Mouse (Mus musculus) limb, embryonic 10.5 days (tissue): ENCODE results near the gene Arrdc1. TPM values are rescaled to one million over a fixed set of nuclear protein-coding genes. Genes with fewer than 3 reads are reported as not detected.
"Not testable (repeated sequence)": the region's sequence is repeated elsewhere in the genome, so short reads cannot be mapped to it uniquely, and the experiment has no call there.

ENCODE experiments used
- DNase-seq: peaks from one replicate; pipeline ENCODE4 v3.0.0-alpha.2; 2017; ENCODE audit warnings: low spot score
- H3K27ac ChIP-seq: fragments of 300-500 bp; sonication (generic); 2 replicates; pipeline ENCODE4 v1.5.1; 2016; ENCODE audit warnings: mild to moderate bottlenecking
- H3K27me3 ChIP-seq: fragments of 300-500 bp; sonication (generic); 2 replicates; pipeline ENCODE4 v1.6.1; 2016; ENCODE audit warnings: low read depth, mild to moderate bottlenecking; ENCODE audit not compliant: poor library complexity, severe bottlenecking
- H3K36me3 ChIP-seq: fragments of 300-500 bp; sonication (generic); 2 replicates; pipeline ENCODE4 v1.6.1; 2016; ENCODE audit warnings: mild to moderate bottlenecking, moderate library complexity
- H3K4me1 ChIP-seq: fragments of 300-500 bp; sonication (generic); 2 replicates; pipeline ENCODE4 v1.6.1; 2016
- H3K4me3 ChIP-seq: fragments of 300-500 bp; sonication (generic); 2 replicates; pipeline ENCODE4 v1.5.1; 2016; ENCODE audit warnings: mild to moderate bottlenecking, moderate library complexity
- H3K9me3 ChIP-seq: fragments of 300-500 bp; sonication (generic); replicated peaks from 2 replicates; pipeline ENCODE4 v1.6.1; 2016; ENCODE audit warnings: mild to moderate bottlenecking
- WGBS: fragments of 180-500 bp; shearing (Covaris S2); methylation state at CpG from one replicate; pipeline ENCODE4 v1.1.7; 2016; 5-methylcytosine and 5-hydroxymethylcytosine counted together
- polyA plus RNA-seq: library from polyadenylated mRNA; unstranded; fragments of >200 nt; fragmentation: Nextera tagmentation; extraction: Ambion mirVana; gene quantifications from 2 replicates; pipeline ENCODE4 v1.2.1, GENCODE M21; 2016

The Arrdc1 gene
- 12.9 and 16.5 TPM in 2 replicates for polyA plus RNA-seq

DNA sequence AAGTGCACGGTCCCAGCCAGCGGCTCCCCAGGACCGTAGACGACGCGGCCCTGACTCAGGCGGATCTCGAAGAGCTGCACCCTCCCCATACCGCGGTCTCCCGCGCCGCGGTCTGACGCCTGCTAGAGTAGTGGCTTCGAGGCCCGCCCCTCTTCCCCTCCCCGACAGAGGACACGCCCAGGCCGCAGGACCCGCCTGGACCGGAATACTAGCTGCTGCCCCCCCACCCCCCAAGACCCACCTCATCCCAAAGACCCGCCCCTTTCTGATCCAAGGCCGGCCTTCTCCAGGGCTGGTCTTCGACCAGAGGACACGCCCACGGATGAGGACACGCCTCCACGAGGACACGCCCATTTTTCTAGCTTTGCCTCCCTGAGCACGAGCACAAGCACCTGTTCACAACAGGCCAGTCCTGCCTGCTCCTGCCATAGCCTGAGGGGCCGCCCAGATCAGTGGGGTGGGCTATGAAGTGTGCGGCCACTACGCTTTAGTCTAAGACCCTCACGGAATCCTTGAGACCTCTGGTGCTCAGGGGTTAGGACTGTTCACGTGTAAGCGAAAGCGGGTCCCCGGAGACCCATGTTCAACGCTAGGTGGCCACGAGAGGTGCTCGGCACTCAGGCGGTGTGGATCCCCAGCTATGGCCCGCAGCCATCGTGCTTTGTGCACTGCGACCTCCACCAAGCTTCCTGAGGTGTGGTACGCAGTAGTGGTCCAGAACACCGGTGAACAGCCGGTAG, at the start of gene Arrdc1:
Gene Arrdc1, minus strand, starts transcription at position 196 of the 740 bp plus-strand sequence.
- WGBS, result 1% methylated on average over 46 of the region's 49 CpGs
- peaks cover 36% of the 10 kb centered on the region for H3K27me3 ChIP-seq
- peaks cover 20% of the 10 kb centered on the region for H3K4me1 ChIP-seq
- H3K9me3 ChIP-seq, result no peaks in the 10 kb centered on the region
- H3K27ac ChIP-seq, result peak within 1 kb of the TSS; percentile 72
- DNase-seq, result peak; percentile 91
- no peaks in the 10 kb centered on the region for H3K36me3 ChIP-seq
- H3K4me3 ChIP-seq, result peak within 1 kb of the TSS; percentile 71

GRCm38 (mm10) chr2:24976960-24977359, 41.9 kb upstream of the Arrdc1 start:
- H3K9me3 ChIP-seq, result no peaks in the 10 kb centered on the region
- peaks cover 19% of the 10 kb centered on the region for H3K4me1 ChIP-seq
- no peak overlapping the region for H3K27ac ChIP-seq
- no peaks in the 10 kb centered on the region for H3K27me3 ChIP-seq
- peaks cover 16% of the 10 kb centered on the region for H3K36me3 ChIP-seq
- H3K4me3 ChIP-seq, result no peak overlapping the region
- 89% methylated on average over 5 of the region's 5 CpGs for WGBS
- no peak for DNase-seq

DNA sequence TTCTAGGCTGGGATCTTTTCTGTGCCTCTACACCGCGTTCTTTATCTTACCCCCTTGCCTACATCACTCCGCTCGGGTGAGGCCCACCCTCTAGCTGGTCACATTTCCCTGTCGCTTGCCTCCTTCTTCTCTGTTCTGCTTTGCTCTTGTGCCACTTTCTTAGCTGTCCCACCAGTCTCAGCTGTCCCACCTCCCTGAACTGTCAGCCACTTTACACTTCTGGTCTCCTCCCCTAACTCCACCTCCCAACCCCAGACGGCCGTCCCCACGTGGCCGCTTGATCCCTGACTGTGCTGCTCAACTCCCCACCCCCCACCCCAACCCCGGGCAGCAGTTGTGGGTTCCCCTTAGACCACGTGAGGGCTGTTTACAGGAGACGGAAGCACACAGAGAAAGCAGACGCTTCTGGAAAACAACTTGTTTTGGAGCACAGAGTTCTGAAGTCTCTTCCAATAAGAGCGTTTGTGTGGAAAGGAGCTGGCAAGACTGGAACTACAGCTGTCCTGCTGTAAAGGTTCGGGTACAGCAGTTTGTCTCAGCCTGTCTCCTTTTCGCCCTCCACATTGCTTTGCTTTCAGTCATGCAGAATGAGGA, 40.7 kb upstream of the Arrdc1 start, which contains the start of gene Pnpla7:
Gene Pnpla7, plus strand, starts transcription at position 330 of the 594 bp plus-strand sequence.
- Histone ChIP-seq H3K27ac (peak within 1 kb of the TSS; percentile 82), H3K4me1 (peaks cover 19% of the 10 kb centered on the region), H3K36me3 (peaks cover 28% of the 10 kb centered on the region), H3K4me3 (peak within 1 kb of the TSS; percentile 83), H3K9me3 (no peaks in the 10 kb centered on the region), H3K27me3 (no peaks in the 10 kb centered on the region)
- under 1% methylated on average over 16 of the region's 16 CpGs for WGBS
- peak; percentile 83 for DNase-seq

DNA sequence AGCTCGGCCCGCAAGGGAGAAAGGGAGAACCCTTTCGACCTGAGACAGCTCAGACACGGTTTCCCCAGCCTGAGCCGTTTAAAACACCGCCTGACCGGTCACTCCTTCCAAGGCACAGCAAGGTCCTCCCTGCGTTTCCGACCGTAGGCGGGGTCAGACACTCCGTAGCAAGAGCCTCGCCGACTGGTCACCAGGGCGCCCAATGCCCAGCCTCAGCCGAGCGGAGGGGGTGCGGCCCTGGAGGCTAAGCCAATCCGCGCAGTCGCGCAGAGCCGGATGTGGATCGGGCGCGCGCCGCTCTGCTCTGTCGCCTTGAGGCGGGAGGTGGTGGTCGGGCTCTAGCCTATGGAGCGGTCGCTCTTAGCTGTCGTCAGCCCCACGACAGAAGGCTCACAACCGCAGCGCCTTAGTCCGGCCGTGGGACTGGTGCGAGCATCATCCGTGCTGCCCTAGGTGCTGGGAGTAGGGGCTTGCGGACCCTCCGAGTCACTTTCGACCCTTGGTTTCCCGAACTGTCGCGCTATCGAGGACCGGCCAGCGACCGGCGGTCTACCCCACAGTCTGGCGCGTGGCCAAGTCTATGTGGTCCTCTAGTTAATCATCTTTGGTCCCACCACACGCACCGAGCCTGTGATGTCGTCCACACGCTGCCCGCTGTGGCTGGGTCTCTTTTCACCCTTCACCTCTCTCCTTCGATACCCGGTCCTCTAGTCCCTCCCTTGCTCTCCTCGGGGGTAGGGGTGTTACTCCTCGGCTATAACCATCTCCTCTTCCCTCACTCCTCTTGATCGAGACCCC, 40.1 kb upstream of the Arrdc1 start, which contains the start of gene Mrpl41:
Gene Mrpl41, minus strand, starts transcription at position 193 of the 798 bp plus-strand sequence.
- H3K4me3 ChIP-seq, result peak within 1 kb of the TSS; percentile 83
- under 1% methylated on average over 64 of the region's 64 CpGs for WGBS
- peak within 1 kb of the TSS; percentile 82 for H3K27ac ChIP-seq
- H3K4me1 ChIP-seq, result peaks cover 19% of the 10 kb centered on the region
- no peaks in the 10 kb centered on the region for H3K27me3 ChIP-seq
- peaks cover 35% of the 10 kb centered on the region for H3K36me3 ChIP-seq
- no peaks in the 10 kb centered on the region for H3K9me3 ChIP-seq
- peak; percentile 97 for DNase-seq

DNA sequence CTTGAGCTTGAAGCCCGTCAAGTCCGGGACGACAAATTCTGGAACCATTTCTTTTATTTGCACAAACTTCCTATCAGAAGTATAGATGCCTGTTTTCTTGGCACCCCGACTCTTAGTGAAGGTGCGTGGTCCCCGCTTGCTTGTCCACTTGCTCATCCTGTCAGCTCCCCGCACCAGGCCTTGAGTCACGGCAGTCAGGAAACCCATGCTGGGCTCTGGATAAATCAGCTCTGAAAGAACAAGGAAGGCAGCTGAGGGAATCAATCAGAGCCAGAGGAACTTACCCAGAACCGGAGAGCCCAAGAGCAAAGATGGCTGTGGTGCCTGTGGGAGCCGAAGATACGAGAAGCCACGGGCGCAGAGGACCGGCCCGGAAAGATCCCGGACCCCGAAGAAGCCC, 39.4 kb upstream of the Arrdc1 start:
- Histone ChIP-seq H3K36me3 (peaks cover 41% of the 10 kb centered on the region), H3K4me3 (peak overlapping the region; percentile 83), H3K4me1 (peaks cover 19% of the 10 kb centered on the region), H3K27ac (peak overlapping the region; percentile 80)
- H3K27me3 ChIP-seq, DNase-seq, H3K9me3 ChIP-seq: not testable (repeated sequence)
- WGBS, result under 1% methylated on average over 17 of the region's 17 CpGs

- H3K4me1 ChIP-seq, result peaks cover 9% of the 10 kb centered on the region
- no peaks in the 10 kb centered on the region for H3K27me3 ChIP-seq
- H3K27ac ChIP-seq, result no peak overlapping the region
- peaks cover 79% of the 10 kb centered on the region for H3K36me3 ChIP-seq
- 86% methylated on average over 4 of the region's 4 CpGs for WGBS
- H3K9me3 ChIP-seq, result no peaks in the 10 kb centered on the region
- no peak for DNase-seq
- no peak overlapping the region for H3K4me3 ChIP-seq
These were observed 35.3 kb upstream of the Arrdc1 start for GRCm38 (mm10) chr2:24970386-24970785.

- peaks cover 9% of the 10 kb centered on the region for H3K4me1 ChIP-seq
- H3K36me3 ChIP-seq, result peaks cover 79% of the 10 kb centered on the region
- no peaks in the 10 kb centered on the region for H3K9me3 ChIP-seq
- H3K27me3 ChIP-seq, result no peaks in the 10 kb centered on the region
- peak within 1 kb of the TSS; percentile 89 for H3K27ac ChIP-seq
- 1% methylated on average over 28 of the region's 28 CpGs for WGBS
- H3K4me3 ChIP-seq, result peak within 1 kb of the TSS; percentile 88
- DNase-seq, result peak; percentile 91
These were observed 27.4 kb upstream of the Arrdc1 start, which contains the start of gene Dph7 for GRCm38 (mm10) chr2:24962304-24963000. Gene Dph7, plus strand, starts transcription at chr2:24962400.

- peak; percentile 42 for DNase-seq
- no peak overlapping the region for H3K4me3 ChIP-seq
- no peaks in the 10 kb centered on the region for H3K9me3 ChIP-seq
- peaks cover 9% of the 10 kb centered on the region for H3K4me1 ChIP-seq
- peaks cover 79% of the 10 kb centered on the region for H3K36me3 ChIP-seq
- H3K27me3 ChIP-seq, result no peaks in the 10 kb centered on the region
- 27% methylated on average over 3 of the region's 3 CpGs for WGBS
- H3K27ac ChIP-seq, result no peak overlapping the region
These were observed 25.9 kb upstream of the Arrdc1 start for GRCm38 (mm10) chr2:24960910-24961309.

GRCm38 (mm10) chr2:24952537-24953055, 17.5 kb upstream of the Arrdc1 start:
- Histone ChIP-seq H3K36me3 (peaks cover 62% of the 10 kb centered on the region), H3K9me3 (no peaks in the 10 kb centered on the region), H3K4me1 (peaks cover 16% of the 10 kb centered on the region), H3K27ac (no peak overlapping the region), H3K4me3 (no peak overlapping the region), H3K27me3 (peaks cover 5% of the 10 kb centered on the region; the same call in 1 of the 2 replicates)
- WGBS, result 86% methylated on average over 4 of the region's 4 CpGs
- no peak for DNase-seq

GRCm38 (mm10) chr2:24950189-24950535, 15.1 kb upstream of the Arrdc1 start:
- peak; percentile 56 for DNase-seq
- no peaks in the 10 kb centered on the region for H3K9me3 ChIP-seq
- WGBS, result under 1% methylated on average over 31 of the region's 31 CpGs
- peaks cover 39% of the 10 kb centered on the region for H3K36me3 ChIP-seq
- H3K4me1 ChIP-seq, result peaks cover 16% of the 10 kb centered on the region
- H3K27ac ChIP-seq, result peak overlapping the region; percentile 92
- H3K27me3 ChIP-seq, result peaks cover 5% of the 10 kb centered on the region; the same call in 1 of the 2 replicates
- peak overlapping the region; percentile 91 for H3K4me3 ChIP-seq

DNA sequence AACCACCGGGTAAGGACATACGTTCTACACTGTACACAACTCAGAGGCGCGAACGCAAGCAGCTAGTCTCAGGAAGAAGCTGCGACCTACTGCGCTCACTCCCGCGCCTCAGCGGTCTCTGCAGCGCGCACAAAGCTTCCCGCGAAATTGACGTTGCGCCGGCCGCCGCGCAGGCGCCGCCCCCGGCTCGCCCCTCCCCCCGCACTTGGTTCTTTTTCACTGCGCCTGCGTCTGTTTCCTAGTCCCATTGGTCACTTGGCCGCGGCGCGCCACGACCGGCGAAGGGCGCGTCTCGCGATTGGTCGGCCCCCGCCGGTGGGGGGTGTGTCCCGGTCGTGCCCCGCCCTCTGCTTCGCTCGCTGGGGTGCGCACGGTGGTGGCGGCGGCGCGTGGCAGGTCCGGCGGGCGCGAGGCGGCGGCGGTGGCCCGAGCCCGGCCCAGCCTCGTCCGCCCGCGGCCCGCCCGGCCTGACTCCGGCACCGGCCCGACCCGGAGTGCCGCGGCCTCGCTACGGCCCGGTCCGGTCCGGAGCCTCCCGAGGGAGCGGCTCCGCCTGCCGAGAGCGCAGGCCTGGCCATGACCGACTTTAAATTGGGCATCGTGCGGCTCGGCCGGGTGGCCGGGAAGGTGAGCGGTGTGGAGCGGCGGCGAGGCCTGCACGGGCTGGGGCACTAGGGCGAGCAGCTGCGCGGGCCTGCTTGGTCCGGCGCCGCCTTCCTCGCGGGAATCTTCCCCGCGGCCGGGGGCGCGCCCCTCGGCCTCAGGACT, 14.6 kb upstream of the Arrdc1 start, which contains the start of gene Zmynd19:
Gene Zmynd19, plus strand, starts transcription at position 372 of the 768 bp plus-strand sequence.
- Histone ChIP-seq H3K4me1 (peaks cover 16% of the 10 kb centered on the region), H3K36me3 (peaks cover 33% of the 10 kb centered on the region), H3K27ac (peak within 1 kb of the TSS; percentile 92), H3K27me3 (peaks cover 5% of the 10 kb centered on the region; the same call in 1 of the 2 replicates), H3K9me3 (no peaks in the 10 kb centered on the region), H3K4me3 (peak within 1 kb of the TSS; percentile 91)
- under 1% methylated on average over 107 of the region's 108 CpGs for WGBS
- peak; percentile 99 for DNase-seq
